Mouse (Mus musculus) A20 (cell line): ENCODE measurements around the gene Fbxo36.

ENCODE experiments used
- DNase-seq: peaks from one replicate; pipeline ENCODE4 v3.0.0-alpha.2; 2011; ENCODE audit warnings: low read depth, low spot score

Gene Fbxo36

DNA sequence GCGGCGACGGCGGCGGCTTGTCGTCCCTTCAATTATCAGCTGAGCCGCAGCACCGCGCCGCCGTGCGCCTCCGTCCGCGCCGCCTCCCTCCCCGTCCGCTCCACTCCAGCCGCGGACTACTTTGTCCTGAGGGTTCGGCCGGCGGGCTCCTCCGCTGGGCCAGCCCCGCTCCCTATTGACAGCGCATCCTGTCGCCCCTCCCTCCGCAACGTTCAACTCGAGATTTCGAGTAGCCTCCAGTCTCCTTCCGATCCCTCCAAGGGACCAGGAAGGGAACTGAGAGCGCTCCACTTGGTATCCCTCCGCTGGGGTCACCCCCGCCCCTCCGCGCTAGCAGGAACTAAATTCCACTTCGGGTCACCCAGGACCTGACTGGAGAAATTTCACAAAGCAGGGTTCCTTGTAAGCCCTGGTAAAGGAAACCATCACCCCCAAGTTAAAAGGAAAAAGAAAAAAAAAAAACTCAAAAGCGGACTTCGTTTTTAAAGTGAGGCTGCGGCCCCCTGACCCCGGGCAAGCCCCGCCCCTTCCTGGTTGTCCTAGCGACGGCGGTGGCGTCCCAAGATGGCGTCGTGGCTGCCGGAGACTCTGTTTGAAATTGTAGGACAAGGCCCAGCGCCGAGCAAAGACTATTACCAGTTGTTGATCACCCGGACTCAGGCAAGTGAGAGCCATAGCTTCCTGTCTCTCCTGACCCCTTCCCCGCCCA, at the start of gene Fbxo36:
Gene Fbxo36, plus strand, starts transcription at position 533 of the 709 bp plus-strand sequence.
- peak; percentile 99 for DNase-seq

GRCm38 (mm10) chr1:84791393-84791792, 48.2 kb upstream of the Fbxo36 start:
- no peak for DNase-seq

- DNase-seq: no peak
Observed at GRCm38 (mm10) chr1:84795335-84795734, 44.3 kb upstream of the Fbxo36 start.

DNA sequence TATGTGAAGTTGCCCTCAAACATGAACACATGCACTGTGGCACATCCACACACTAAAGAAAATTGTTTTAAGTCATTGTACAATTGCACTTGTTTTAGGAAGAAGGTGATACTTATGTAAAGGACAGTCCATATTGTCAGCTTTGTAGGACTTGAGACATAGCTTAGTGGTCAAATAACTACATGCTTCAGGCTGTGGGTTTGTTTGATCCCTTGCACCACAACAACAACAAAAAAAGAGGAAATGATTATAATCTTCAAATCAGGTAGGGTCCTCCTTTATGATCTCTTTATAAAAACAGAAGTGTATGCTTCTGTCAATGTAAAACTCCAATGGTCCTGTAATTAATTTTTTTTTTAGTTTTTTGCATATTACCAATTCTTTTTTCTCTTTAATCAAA, 40.5 kb upstream of the Fbxo36 start:
- peak; percentile 49 for DNase-seq

- no peak for DNase-seq
Observed at GRCm38 (mm10) chr1:84803788-84804187, 35.9 kb upstream of the Fbxo36 start.

- peak; percentile 24 for DNase-seq
Observed at GRCm38 (mm10) chr1:84817596-84817995, 22.0 kb upstream of the Fbxo36 start.

GRCm38 (mm10) chr1:84825091-84825490, 14.6 kb upstream of the Fbxo36 start:
- no peak for DNase-seq

DNA sequence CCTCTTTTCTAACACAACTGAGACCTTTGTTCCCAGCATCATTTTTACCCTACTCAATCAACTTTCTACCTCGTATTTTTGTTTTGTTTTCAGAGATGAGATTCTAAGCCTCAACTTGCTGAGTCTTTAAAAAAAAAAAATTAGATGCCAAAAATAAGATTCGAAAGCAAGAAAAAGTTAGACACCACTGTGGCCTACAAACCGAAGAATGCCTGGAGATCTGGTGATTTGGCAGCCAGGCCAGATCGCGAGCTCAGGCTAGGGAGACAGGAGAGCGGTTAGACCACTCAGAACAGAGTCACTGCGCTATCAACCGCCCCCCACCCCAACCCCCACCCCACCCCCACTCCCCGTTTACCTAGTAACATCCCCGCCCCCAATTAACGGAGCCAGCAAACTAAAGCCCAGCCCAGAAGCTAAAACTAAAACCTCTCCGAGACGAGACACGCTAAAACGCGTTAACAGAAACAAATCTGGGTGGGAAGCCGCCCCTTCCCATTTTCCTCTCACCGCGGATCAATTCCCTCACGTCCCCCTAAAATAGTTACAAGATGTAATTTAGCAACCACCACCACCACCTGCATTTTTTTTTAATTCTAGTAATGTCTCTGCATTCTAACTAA, 2.0 kb upstream of the Fbxo36 start:
- DNase-seq: no peak

DNA sequence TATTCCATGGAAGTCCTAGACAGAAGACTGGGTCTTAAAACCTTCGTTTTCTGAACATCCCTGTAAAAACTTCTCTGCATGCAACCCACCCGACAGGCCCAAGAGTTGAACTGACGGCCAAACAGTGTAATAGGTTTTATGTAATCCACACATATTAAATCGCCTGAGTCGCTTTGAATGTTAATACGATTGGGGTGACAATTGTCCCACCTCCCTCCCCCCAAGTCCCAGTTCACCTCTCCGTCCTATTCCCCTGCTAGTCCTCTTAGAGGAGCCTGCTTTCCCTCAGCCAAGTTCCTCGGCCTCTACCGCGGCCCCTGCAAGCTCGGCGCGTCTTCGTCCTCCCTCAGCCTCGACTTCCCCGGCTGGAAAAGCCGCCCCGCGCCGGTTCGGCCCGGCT, 1.5 kb upstream of the Fbxo36 start:
- no peak for DNase-seq

GRCm38 (mm10) chr1:84838621-84839151, 955 bp upstream of the Fbxo36 start:
- peak; percentile 85 for DNase-seq

- no peak for DNase-seq
Observed at GRCm38 (mm10) chr1:84840018-84840664, 500 bp downstream of the Fbxo36 start, which contains the start of gene Trip12. Gene Trip12, minus strand, starts transcription at chr1:84840516.

DNA sequence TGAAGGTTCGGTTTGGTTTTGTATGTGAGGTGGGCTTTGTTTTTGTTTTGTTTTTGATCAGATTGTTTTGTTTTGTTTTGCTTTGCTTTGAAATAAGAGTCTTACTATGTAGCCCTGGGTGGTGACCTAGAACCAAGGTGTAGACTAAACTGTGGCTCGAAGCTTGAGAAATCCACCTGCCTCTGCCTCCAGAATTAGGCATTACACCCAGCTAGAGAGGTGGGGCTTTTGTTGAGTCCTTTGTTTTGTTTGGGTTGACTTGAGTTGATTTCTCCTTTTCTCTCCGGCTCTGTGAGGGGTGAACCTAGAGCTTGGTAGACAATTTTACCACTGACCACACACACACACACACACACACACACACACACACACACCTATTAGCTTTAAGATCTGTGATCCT, 1.4 kb downstream of the Fbxo36 start:
- peak; percentile 15 for DNase-seq

- no peak for DNase-seq
Observed at GRCm38 (mm10) chr1:84843366-84843765, 3.7 kb downstream of the Fbxo36 start.

DNA sequence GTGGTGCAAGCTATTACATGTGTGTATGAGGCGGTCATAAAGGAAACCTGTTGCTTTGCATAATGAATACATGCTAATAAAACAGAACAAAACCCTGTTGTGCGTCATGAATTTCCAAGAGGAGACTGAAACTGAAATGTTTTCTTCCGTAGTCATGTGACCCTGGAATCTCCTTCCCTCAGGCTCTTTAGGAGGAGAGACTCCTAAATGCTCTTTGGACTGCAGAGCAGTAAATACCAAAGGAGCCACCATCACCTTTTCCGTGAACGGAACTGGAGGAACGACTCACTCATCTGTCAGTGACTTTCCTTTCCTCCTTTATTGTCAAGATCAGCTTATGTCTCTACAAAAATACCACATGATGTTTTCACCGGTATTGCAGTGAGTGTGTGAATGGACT, 8.1 kb downstream of the Fbxo36 start:
- DNase-seq: no peak

DNA sequence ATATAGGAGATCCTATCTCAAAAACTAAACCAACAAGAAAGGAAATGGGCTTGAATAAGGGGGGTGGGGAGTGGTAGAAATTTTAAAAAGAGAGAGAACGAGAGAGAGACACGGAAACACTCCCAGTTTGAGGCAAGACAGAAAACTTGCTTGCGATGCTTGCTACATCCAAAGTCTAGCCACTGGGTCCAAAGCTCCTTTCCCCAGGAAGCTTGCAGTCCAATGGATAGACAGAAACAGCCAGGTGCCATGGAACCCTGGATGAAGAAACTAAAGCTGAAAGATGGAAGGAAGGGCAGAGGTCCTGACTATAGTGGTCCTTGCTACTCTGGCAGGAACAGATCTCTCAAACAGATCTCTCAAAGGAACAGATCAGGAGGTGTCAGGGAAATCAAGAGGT, 8.7 kb downstream of the Fbxo36 start:
- no peak for DNase-seq

GRCm38 (mm10) chr1:84848801-84849455, 9.3 kb downstream of the Fbxo36 start:
- DNase-seq: no peak

GRCm38 (mm10) chr1:84849804-84850203, 10.2 kb downstream of the Fbxo36 start:
- no peak for DNase-seq

GRCm38 (mm10) chr1:84850471-84850870, 10.8 kb downstream of the Fbxo36 start:
- DNase-seq: no peak

- no peak for DNase-seq
Observed at GRCm38 (mm10) chr1:84851512-84852235, 12.0 kb downstream of the Fbxo36 start.

DNA sequence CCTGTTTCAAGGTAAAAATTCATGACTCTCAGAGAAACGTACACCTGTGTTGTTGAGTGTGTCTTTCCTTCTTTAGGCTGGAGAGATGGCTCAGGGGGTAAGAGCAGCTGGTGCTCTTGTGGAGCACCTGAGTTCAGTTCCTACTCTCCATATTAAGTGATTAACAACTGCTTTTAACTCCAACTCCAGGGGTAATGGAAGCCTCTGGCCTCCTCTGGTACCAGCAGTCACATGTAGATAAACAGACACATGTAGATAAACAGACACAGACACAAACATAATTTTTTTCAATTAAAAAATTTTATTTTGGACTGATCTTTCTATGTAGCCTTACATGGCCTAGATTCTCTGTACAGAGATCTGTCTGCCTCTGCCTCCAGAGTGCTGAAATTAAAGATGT, 14.1 kb downstream of the Fbxo36 start:
- no peak for DNase-seq

- no peak for DNase-seq
Observed at GRCm38 (mm10) chr1:84854966-84855365, 15.3 kb downstream of the Fbxo36 start.
